Mouse (Mus musculus): ENCODE results near the gene Zfp281. TPM values are rescaled to one million over a fixed set of nuclear protein-coding genes. Genes with fewer than 3 reads are reported as not detected.
A peak's percentile ranks its signal among the peaks of the same experiment; 100 is the strongest.

Gene Zfp281
- polyA plus RNA-seq, 1 experiment from 2014 or later: 16.7 TPM

DNA sequence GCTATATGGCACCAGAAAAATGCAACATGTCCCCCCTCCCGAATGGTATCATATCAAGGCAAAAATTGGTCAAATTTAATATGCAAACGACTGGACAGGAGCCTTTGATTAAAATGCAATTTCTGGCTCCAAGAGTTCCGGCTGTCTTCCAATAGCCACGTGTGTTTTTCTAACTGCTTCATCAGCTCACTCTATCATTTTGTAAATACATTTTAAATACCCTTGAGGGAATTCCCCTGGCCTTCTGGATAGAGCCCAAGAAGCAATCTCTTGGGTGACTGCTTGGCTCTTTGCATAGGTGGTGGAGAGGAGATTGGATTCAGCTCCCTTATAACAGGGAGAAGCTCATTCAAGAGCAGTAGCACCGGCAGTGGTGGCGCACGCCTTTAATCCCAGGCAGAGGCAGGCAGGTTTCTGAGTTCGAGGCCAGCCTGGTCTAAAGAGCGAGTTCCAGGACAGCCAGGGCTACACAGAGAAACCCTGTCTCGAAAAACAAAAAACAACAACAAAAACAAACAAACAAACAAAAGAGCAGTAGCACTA is 23.3 kb upstream of the Zfp281 start:
- Histone ChIP-seq H3K4me3 (ENCODE audit: inconsistent target) (no peak overlapping the region), H3K27ac (no peak overlapping the region), H3K36me3 (ENCODE audit: inconsistent target) (no peaks in the 10 kb centered on the region), H3K79me2 (ENCODE audit: inconsistent target) (no peaks in the 10 kb centered on the region)
- WGBS (ENCODE audit: missing documents): 95% methylated on average over 10 of the region's 10 CpGs

DNA sequence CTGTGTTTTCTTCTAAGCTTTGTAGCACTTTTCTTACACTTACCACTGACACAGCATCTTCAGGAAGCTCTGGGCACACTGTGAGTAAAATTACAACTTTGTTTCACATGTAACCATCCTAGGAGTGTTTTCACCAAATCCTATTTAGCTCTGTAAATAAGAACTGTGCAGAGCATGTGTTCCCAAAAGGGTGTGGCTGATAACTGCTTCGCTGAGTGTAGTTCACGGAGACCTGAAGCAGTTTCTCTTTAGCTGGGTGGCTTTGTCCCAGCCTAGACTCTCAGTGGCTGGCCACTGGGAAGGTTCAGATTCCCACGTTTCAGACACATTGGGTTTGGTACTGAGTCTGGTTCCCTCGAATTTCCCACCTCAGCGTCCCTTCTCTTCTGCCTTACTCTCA is 22.4 kb upstream of the Zfp281 start:
- H3K79me2 ChIP-seq (ENCODE audit: inconsistent target): no peaks in the 10 kb centered on the region
- no peak overlapping the region for H3K27ac ChIP-seq
- no peaks in the 10 kb centered on the region for H3K36me3 ChIP-seq (ENCODE audit: inconsistent target)
- WGBS (ENCODE audit: missing documents): 89% methylated on average over 5 of the region's 5 CpGs
- no peak overlapping the region for H3K4me3 ChIP-seq (ENCODE audit: inconsistent target)

GRCm38 (mm10) chr1:136604190-136604589 is 20.5 kb upstream of the Zfp281 start:
- 95% methylated on average over 4 of the region's 4 CpGs for WGBS (ENCODE audit: missing documents)

GRCm38 (mm10) chr1:136605790-136606189 is 18.9 kb upstream of the Zfp281 start:
- WGBS (ENCODE audit: missing documents): 97% methylated on average over 9 of the region's 9 CpGs
- no peaks in the 10 kb centered on the region for H3K36me3 ChIP-seq (ENCODE audit: inconsistent target)
- no peak overlapping the region for H3K27ac ChIP-seq
- no peaks in the 10 kb centered on the region for H3K79me2 ChIP-seq (ENCODE audit: inconsistent target)
- no peak overlapping the region for H3K4me3 ChIP-seq (ENCODE audit: inconsistent target)

More at GRCm38 (mm10) chr1:136604190-136604589, 20.5 kb upstream of the Zfp281 start:
- Histone ChIP-seq H3K4me3 (ENCODE audit: inconsistent target) (no peak overlapping the region), H3K27ac (no peak overlapping the region), H3K36me3 (ENCODE audit: inconsistent target) (no peaks in the 10 kb centered on the region), H3K79me2 (ENCODE audit: inconsistent target) (no peaks in the 10 kb centered on the region)

- 84% methylated on average over 4 of the region's 4 CpGs for WGBS (ENCODE audit: missing documents)
- Histone ChIP-seq H3K27ac (no peak overlapping the region), H3K36me3 (ENCODE audit: inconsistent target) (no peaks in the 10 kb centered on the region), H3K4me3 (ENCODE audit: inconsistent target) (no peak overlapping the region), H3K79me2 (ENCODE audit: inconsistent target) (no peaks in the 10 kb centered on the region)
Measured at GRCm38 (mm10) chr1:136606278-136606677, 18.4 kb upstream of the Zfp281 start.

DNA sequence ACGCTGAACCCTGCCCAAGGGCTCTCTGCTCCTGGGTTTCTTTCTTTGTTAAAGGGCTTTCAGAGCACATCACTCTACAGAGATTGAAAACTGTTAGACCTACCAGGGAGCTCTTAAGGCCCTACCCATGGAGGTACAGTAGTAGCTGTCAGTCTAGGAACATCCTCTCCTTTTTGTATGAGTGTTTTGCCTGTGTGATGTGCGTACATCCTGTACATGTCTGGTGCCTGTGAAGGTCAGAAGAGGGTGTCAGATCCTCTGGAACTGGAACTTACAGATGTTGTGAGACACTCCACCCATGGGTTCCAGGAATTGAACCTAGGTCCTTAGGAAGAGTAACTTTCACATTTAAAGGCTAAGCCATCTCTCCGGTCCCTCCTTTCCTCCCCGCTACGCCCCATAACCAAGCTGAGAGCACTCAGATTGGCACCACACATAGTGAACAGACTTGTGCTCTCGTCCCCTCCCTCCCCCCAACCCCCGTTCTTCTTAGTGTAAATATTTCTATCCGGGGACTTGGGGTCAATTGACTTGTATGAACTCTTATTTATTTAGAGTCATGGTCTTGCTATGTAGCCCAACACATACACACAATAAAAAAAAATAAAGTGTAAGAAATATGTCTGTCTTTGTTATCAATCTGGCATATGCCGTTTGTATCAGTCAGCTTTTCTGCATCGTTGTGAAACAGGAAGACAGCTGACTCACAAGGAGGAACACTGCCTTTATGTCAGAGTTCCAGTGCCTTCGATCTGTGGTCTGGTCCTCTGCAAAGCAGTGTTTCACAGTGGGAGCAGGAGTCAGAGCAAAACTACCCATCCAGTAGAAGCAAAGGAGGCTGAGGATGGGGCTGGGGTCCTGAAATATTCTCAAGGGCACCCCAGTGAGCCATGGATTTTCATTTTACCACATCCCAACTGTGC is 16.1 kb upstream of the Zfp281 start:
- H3K36me3 ChIP-seq (ENCODE audit: inconsistent target): no peaks in the 10 kb centered on the region
- H3K4me3 ChIP-seq (ENCODE audit: inconsistent target): no peak overlapping the region
- WGBS (ENCODE audit: missing documents): 65% methylated on average over 10 of the region's 11 CpGs
- no peaks in the 10 kb centered on the region for H3K79me2 ChIP-seq (ENCODE audit: inconsistent target)
- peak overlapping the region; percentile 55 for H3K27ac ChIP-seq

- H3K27ac ChIP-seq: no peak overlapping the region
- WGBS (ENCODE audit: missing documents): 51% methylated on average over 9 of the region's 9 CpGs
Measured at GRCm38 (mm10) chr1:136611803-136612202, 12.9 kb upstream of the Zfp281 start.

DNA sequence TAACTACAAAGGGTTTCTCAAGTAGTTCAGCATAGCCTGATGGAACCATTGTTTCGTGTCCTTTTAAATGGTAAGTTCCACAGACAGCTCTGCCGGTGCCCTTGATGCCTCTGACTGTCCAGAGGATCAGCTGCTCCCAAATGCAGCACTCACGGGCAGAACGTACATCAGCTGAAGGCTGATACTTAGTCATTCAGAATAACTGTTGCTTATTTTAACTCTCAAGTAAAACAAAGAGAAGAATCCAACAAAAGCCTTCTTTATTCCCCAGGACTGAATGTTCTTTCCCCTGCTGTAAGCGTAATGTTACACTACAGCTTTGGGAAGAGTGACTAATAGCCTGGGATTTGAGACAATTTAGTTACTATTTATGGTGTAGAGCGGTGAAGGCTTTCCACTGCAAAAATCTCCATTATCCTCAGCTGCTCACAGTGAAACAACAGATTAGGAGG is 11.4 kb upstream of the Zfp281 start:
- 93% methylated on average over 6 of the region's 6 CpGs for WGBS (ENCODE audit: missing documents)
- Histone ChIP-seq H3K27ac (no peak overlapping the region), H3K36me3 (ENCODE audit: inconsistent target) (no peaks in the 10 kb centered on the region), H3K79me2 (ENCODE audit: inconsistent target) (no peaks in the 10 kb centered on the region), H3K4me3 (ENCODE audit: inconsistent target) (no peak overlapping the region)

More at GRCm38 (mm10) chr1:136611803-136612202, 12.9 kb upstream of the Zfp281 start:
- no peaks in the 10 kb centered on the region for H3K36me3 ChIP-seq (ENCODE audit: inconsistent target)
- no peaks in the 10 kb centered on the region for H3K79me2 ChIP-seq (ENCODE audit: inconsistent target)
- no peak overlapping the region for H3K4me3 ChIP-seq (ENCODE audit: inconsistent target)

- H3K36me3 ChIP-seq (ENCODE audit: inconsistent target): no peaks in the 10 kb centered on the region
- 98% methylated on average over 10 of the region's 11 CpGs for WGBS (ENCODE audit: missing documents)
- no peak overlapping the region for H3K4me3 ChIP-seq (ENCODE audit: inconsistent target)
- H3K79me2 ChIP-seq (ENCODE audit: inconsistent target): no peaks in the 10 kb centered on the region
- no peak overlapping the region for H3K27ac ChIP-seq
Measured at GRCm38 (mm10) chr1:136614748-136615440, 9.8 kb upstream of the Zfp281 start.

GRCm38 (mm10) chr1:136617163-136617788 is 7.4 kb upstream of the Zfp281 start:
- no peak overlapping the region for H3K4me3 ChIP-seq (ENCODE audit: inconsistent target)
- 50% methylated on average over 5 of the region's 7 CpGs for WGBS (ENCODE audit: missing documents)
- no peak overlapping the region for H3K27ac ChIP-seq
- no peaks in the 10 kb centered on the region for H3K79me2 ChIP-seq (ENCODE audit: inconsistent target)
- H3K36me3 ChIP-seq (ENCODE audit: inconsistent target): no peaks in the 10 kb centered on the region

- WGBS (ENCODE audit: missing documents): 27% methylated on average over 1 of the region's 1 CpGs
- no peak overlapping the region for H3K27ac ChIP-seq
- H3K36me3 ChIP-seq (ENCODE audit: inconsistent target): no peaks in the 10 kb centered on the region
- no peak overlapping the region for H3K4me3 ChIP-seq (ENCODE audit: inconsistent target)
- H3K79me2 ChIP-seq (ENCODE audit: inconsistent target): no peaks in the 10 kb centered on the region
Measured at GRCm38 (mm10) chr1:136618570-136618969, 6.1 kb upstream of the Zfp281 start.

DNA sequence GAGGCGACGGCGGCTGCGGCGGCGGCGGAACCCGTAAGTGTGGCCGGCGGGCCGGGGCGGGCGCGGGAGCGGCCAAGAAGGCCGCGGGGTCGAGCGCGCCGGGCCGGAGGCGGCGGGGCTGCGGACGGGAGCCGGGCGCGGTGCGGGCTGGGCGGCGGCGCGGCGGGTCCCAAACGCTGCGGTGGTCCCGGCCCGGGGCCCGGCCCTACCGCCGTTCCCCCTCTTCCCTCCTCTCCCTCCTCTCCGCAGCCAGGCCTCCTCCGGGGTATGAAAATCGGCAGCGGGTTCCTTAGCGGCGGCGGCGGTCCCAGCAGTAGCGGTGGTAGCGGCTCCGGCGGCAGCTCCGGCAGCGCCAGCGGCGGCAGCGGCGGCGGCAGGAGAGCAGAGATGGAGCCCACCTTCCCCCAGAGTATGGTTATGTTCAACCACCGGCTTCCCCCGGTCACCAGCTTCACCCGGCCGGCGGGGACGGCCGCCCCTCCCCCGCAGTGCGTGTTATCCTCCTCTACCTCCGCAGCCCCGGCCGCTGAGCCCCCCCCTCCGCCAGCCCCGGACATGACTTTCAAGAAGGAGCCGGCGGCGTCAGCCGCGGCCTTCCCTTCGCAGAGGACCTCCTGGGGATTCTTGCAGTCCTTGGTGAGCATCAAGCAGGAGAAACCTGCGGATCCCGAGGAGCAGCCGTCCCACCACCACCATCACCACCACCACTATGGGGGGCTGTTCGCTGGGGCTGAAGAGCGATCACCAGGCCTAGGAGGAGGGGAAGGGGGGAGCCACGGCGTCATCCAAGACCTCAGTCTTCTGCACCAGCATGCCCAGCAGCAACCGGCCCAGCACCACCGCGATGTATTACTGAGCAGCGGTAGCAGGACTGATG is 556 bp downstream of the Zfp281 start:
- Histone ChIP-seq H3K79me2 (ENCODE audit: inconsistent target) (peaks cover 50% of the 10 kb centered on the region), H3K36me3 (ENCODE audit: inconsistent target) (peaks cover 11% of the 10 kb centered on the region; the same call in 1 of the 2 replicates), H3K27ac (no peak overlapping the region), H3K4me3 (ENCODE audit: inconsistent target) (peak overlapping the region; percentile 41)
- WGBS (ENCODE audit: missing documents): 3% methylated on average over 82 of the region's 92 CpGs

DNA sequence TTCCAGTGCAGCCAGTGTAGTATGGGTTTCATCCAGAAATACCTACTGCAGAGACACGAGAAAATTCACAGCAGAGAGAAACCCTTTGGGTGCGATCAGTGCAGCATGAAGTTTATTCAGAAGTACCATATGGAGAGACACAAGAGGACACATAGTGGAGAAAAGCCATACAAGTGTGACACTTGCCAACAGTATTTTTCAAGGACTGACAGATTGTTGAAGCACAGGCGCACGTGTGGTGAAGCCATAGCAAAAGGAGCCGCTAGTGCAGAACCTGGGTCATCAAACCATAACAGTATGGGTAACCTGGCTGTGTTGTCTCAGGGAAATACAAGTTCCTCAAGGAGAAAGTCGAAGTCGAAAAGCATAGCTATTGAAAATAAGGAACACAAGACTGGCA is 1.4 kb downstream of the Zfp281 start:
- Histone ChIP-seq H3K79me2 (ENCODE audit: inconsistent target) (peaks cover 59% of the 10 kb centered on the region), H3K4me3 (ENCODE audit: inconsistent target) (no peak overlapping the region), H3K27ac (no peak overlapping the region), H3K36me3 (ENCODE audit: inconsistent target) (peaks cover 11% of the 10 kb centered on the region; the same call in 1 of the 2 replicates)
- 88% methylated on average over 7 of the region's 7 CpGs for WGBS (ENCODE audit: missing documents)
